Mouse (Mus musculus) midbrain, embryonic 13.5 days (tissue): ENCODE measurements at regions not wholly inside any gene's neighbourhood (a gene's known extent, or its start where the extent isn't known, plus 50 kb on each side); places are given as distances from the start of the nearest gene placed in this dataset.

Experiments used
- ATAC-seq: fragments of 200-750 bp; cut with Nextera tagmentation; 2 replicates; pipeline ENCODE4 v1.8.0; 2017; ENCODE audit warnings: mild to moderate bottlenecking, moderate TSS enrichment, moderate library complexity
- H3K27ac ChIP-seq: fragments of 300-500 bp; sonication (generic); 2 replicates; pipeline ENCODE4 v1.5.1; 2015; ENCODE audit warnings: inconsistent platforms, mild to moderate bottlenecking, moderate library complexity
- H3K27me3 ChIP-seq: fragments of 300-500 bp; sonication (generic); 2 replicates; pipeline ENCODE4 v1.6.1; 2015; ENCODE audit warnings: mild to moderate bottlenecking, inconsistent platforms
- H3K36me3 ChIP-seq: fragments of 300-500 bp; sonication (generic); 2 replicates; pipeline ENCODE4 v1.6.1; 2015; ENCODE audit warnings: mild to moderate bottlenecking, inconsistent platforms
- H3K4me1 ChIP-seq: fragments of 300-500 bp; sonication (generic); replicated peaks from 2 replicates; pipeline ENCODE4 v1.6.1; 2015; ENCODE audit warnings: inconsistent platforms
- H3K4me2 ChIP-seq: fragments of 300-500 bp; sonication (generic); replicated peaks from 2 replicates; pipeline ENCODE4 v1.6.1; 2015; ENCODE audit warnings: moderate library complexity, mild to moderate bottlenecking, inconsistent platforms
- H3K4me3 ChIP-seq: fragments of 300-500 bp; sonication (generic); replicated peaks from 2 replicates; pipeline ENCODE4 v1.5.1; 2015; ENCODE audit warnings: mild to moderate bottlenecking, inconsistent platforms
- H3K9ac ChIP-seq: fragments of 300-500 bp; sonication (generic); replicated peaks from 2 replicates; pipeline ENCODE4 v1.6.1; 2015; ENCODE audit warnings: mild to moderate bottlenecking, inconsistent platforms
- H3K9me3 ChIP-seq: fragments of 300-500 bp; sonication (generic); 2 replicates; pipeline ENCODE4 v1.6.1; 2016; ENCODE audit warnings: mild to moderate bottlenecking, inconsistent platforms
- WGBS: fragments of 180-500 bp; shearing (Covaris S2); methylation state at CpG from one replicate; pipeline ENCODE4 v1.1.7; 2015; 5-methylcytosine and 5-hydroxymethylcytosine counted together

GRCm38 (mm10) chr5:119213692-119214357 lies 456.6 kb upstream of the Tbx3 start:
- WGBS, result 68% methylated on average over 7 of the region's 7 CpGs
- no peaks in the 10 kb centered on the region for H3K27me3 ChIP-seq
- peaks cover 5% of the 10 kb centered on the region; the same call in 1 of the 2 replicates for H3K4me1 ChIP-seq
- H3K36me3 ChIP-seq, result no peaks in the 10 kb centered on the region
- no peak overlapping the region for H3K4me2 ChIP-seq
- H3K9me3 ChIP-seq, result no peaks in the 10 kb centered on the region
- H3K9ac ChIP-seq, result no peak overlapping the region
- ATAC-seq, result no peak
- no peak overlapping the region for H3K4me3 ChIP-seq
- H3K27ac ChIP-seq, result no peak overlapping the region

GRCm38 (mm10) chr5:119214937-119215336 lies 455.5 kb upstream of the Tbx3 start:
- 93% methylated on average over 9 of the region's 9 CpGs for WGBS
- no peaks in the 10 kb centered on the region for H3K36me3 ChIP-seq
- H3K9ac ChIP-seq, result no peak overlapping the region
- H3K27me3 ChIP-seq, result no peaks in the 10 kb centered on the region
- H3K27ac ChIP-seq, result no peak overlapping the region
- H3K4me2 ChIP-seq, result no peak overlapping the region
- peaks cover 5% of the 10 kb centered on the region; the same call in 1 of the 2 replicates for H3K4me1 ChIP-seq
- ATAC-seq, result no peak
- no peaks in the 10 kb centered on the region for H3K9me3 ChIP-seq
- no peak overlapping the region for H3K4me3 ChIP-seq

GRCm38 (mm10) chr5:119215364-119215763 lies 455.1 kb upstream of the Tbx3 start:
- no peaks in the 10 kb centered on the region for H3K9me3 ChIP-seq
- WGBS, result 76% methylated on average over 10 of the region's 10 CpGs
- ATAC-seq, result no peak

GRCm38 (mm10) chr5:119216146-119216545 lies 454.3 kb upstream of the Tbx3 start:
- WGBS, result 84% methylated on average over 3 of the region's 3 CpGs
- Histone ChIP-seq H3K27me3 (no peaks in the 10 kb centered on the region), H3K4me2 (no peak overlapping the region), H3K4me1 (peaks cover 5% of the 10 kb centered on the region; the same call in 1 of the 2 replicates), H3K9ac (no peak overlapping the region), H3K4me3 (no peak overlapping the region), H3K36me3 (no peaks in the 10 kb centered on the region), H3K9me3 (no peaks in the 10 kb centered on the region), H3K27ac (no peak overlapping the region)
- ATAC-seq, result no peak

More at GRCm38 (mm10) chr5:119215364-119215763, 455.1 kb upstream of the Tbx3 start:
- no peak overlapping the region for H3K9ac ChIP-seq
- H3K36me3 ChIP-seq, result no peaks in the 10 kb centered on the region
- H3K27ac ChIP-seq, result no peak overlapping the region
- H3K4me2 ChIP-seq, result no peak overlapping the region
- no peaks in the 10 kb centered on the region for H3K27me3 ChIP-seq
- H3K4me1 ChIP-seq, result peaks cover 5% of the 10 kb centered on the region; the same call in 1 of the 2 replicates
- H3K4me3 ChIP-seq, result no peak overlapping the region

GRCm38 (mm10) chr5:119217077-119217476 lies 453.4 kb upstream of the Tbx3 start:
- no peak for ATAC-seq
- no peaks in the 10 kb centered on the region for H3K9me3 ChIP-seq
- H3K27me3 ChIP-seq, result no peaks in the 10 kb centered on the region
- no peak overlapping the region for H3K4me2 ChIP-seq
- 63% methylated on average over 9 of the region's 9 CpGs for WGBS
- H3K4me3 ChIP-seq, result no peak overlapping the region
- peaks cover 5% of the 10 kb centered on the region; the same call in 1 of the 2 replicates for H3K4me1 ChIP-seq
- H3K9ac ChIP-seq, result no peak overlapping the region
- no peaks in the 10 kb centered on the region for H3K36me3 ChIP-seq
- H3K27ac ChIP-seq, result no peak overlapping the region

- Histone ChIP-seq H3K36me3 (no peaks in the 10 kb centered on the region), H3K27ac (no peak overlapping the region), H3K4me1 (no peaks in the 10 kb centered on the region), H3K27me3 (no peaks in the 10 kb centered on the region), H3K9ac (no peak overlapping the region), H3K4me3 (no peak overlapping the region), H3K4me2 (no peak overlapping the region), H3K9me3 (no peaks in the 10 kb centered on the region)
- ATAC-seq, result no peak
- WGBS, result 94% methylated on average over 5 of the region's 5 CpGs
These were observed 441.8 kb upstream of the Tbx3 start for GRCm38 (mm10) chr5:119228691-119229090.

GRCm38 (mm10) chr5:119232941-119233340 lies 437.5 kb upstream of the Tbx3 start:
- H3K4me2 ChIP-seq, result no peak overlapping the region
- no peak overlapping the region for H3K27ac ChIP-seq
- no peaks in the 10 kb centered on the region for H3K36me3 ChIP-seq
- no peak overlapping the region for H3K4me3 ChIP-seq
- no peaks in the 10 kb centered on the region for H3K4me1 ChIP-seq
- 77% methylated on average over 7 of the region's 7 CpGs for WGBS
- no peak overlapping the region for H3K9ac ChIP-seq
- H3K27me3 ChIP-seq, result no peaks in the 10 kb centered on the region
- H3K9me3 ChIP-seq, result no peaks in the 10 kb centered on the region
- no peak for ATAC-seq

GRCm38 (mm10) chr5:119235884-119236283 lies 434.6 kb upstream of the Tbx3 start:
- ATAC-seq, result no peak
- Histone ChIP-seq H3K27me3 (no peaks in the 10 kb centered on the region), H3K4me3 (no peak overlapping the region), H3K27ac (no peak overlapping the region), H3K4me1 (no peaks in the 10 kb centered on the region), H3K9ac (no peak overlapping the region), H3K4me2 (no peak overlapping the region), H3K9me3 (no peaks in the 10 kb centered on the region), H3K36me3 (no peaks in the 10 kb centered on the region)
- 95% methylated on average over 10 of the region's 10 CpGs for WGBS

GRCm38 (mm10) chr5:119246824-119247223 lies 423.6 kb upstream of the Tbx3 start:
- Histone ChIP-seq H3K36me3 (no peaks in the 10 kb centered on the region), H3K4me2 (no peak overlapping the region), H3K27me3 (no peaks in the 10 kb centered on the region), H3K4me3 (no peak overlapping the region), H3K4me1 (no peaks in the 10 kb centered on the region), H3K9me3 (no peaks in the 10 kb centered on the region), H3K27ac (no peak overlapping the region), H3K9ac (no peak overlapping the region)
- 75% methylated on average over 10 of the region's 10 CpGs for WGBS
- no peak for ATAC-seq

GRCm38 (mm10) chr5:119248626-119249025 lies 421.8 kb upstream of the Tbx3 start:
- Histone ChIP-seq H3K27me3 (no peaks in the 10 kb centered on the region), H3K4me3 (no peak overlapping the region), H3K9me3 (no peaks in the 10 kb centered on the region), H3K36me3 (no peaks in the 10 kb centered on the region), H3K4me2 (no peak overlapping the region), H3K4me1 (no peaks in the 10 kb centered on the region), H3K27ac (no peak overlapping the region), H3K9ac (no peak overlapping the region)
- ATAC-seq, result no peak
- 82% methylated on average over 6 of the region's 6 CpGs for WGBS

- no peaks in the 10 kb centered on the region for H3K4me1 ChIP-seq
- no peaks in the 10 kb centered on the region for H3K27me3 ChIP-seq
- no peak overlapping the region for H3K4me3 ChIP-seq
- 83% methylated on average over 6 of the region's 6 CpGs for WGBS
- no peaks in the 10 kb centered on the region for H3K9me3 ChIP-seq
- H3K36me3 ChIP-seq, result no peaks in the 10 kb centered on the region
- no peak overlapping the region for H3K9ac ChIP-seq
- H3K27ac ChIP-seq, result no peak overlapping the region
- ATAC-seq, result no peak
- H3K4me2 ChIP-seq, result no peak overlapping the region
These were observed 421.2 kb upstream of the Tbx3 start for GRCm38 (mm10) chr5:119249124-119249718.

- Histone ChIP-seq H3K27ac (no peak overlapping the region), H3K4me1 (no peaks in the 10 kb centered on the region), H3K27me3 (no peaks in the 10 kb centered on the region), H3K4me3 (no peak overlapping the region), H3K9ac (no peak overlapping the region), H3K9me3 (no peaks in the 10 kb centered on the region), H3K4me2 (no peak overlapping the region), H3K36me3 (no peaks in the 10 kb centered on the region)
- WGBS, result 38% methylated on average over 9 of the region's 9 CpGs
- no peak for ATAC-seq
These were observed 419.0 kb upstream of the Tbx3 start for GRCm38 (mm10) chr5:119251311-119252047.
